Comparison of ENCODE assay signal across 19 mouse cellular contexts in genomic region chr5:122971438-122971837, GRCm38 (mm10). TPM values are rescaled to one million over a fixed set of nuclear protein-coding genes. Genes with fewer than 3 reads are reported as not detected.
DNase-seq lines count a peak whose midpoint lies in the region; ATAC-seq and TF ChIP-seq lines count a peak whose summit lies in the region.
"Had no signal": no experiment of that assay in that cellular context is flagged by ENCODE, and none has a peak within 500 bp of the region (broad histone marks: within the 10 kb centered on the region; RNA-seq: fewer than 3 reads in every experiment).

No protein-coding gene starts in this region.

- TF ChIP-seq CTCF in layer of hippocampus, adult 2 months (conservative IDR thresholded peaks at IDR 0.05), result no peak
- no peak for TF ChIP-seq CTCF in liver, postnatal 0 days (IDR thresholded peaks at IDR 0.05; ENCODE audit: low read depth)

- peak; percentile 31; the same call in 1 of the 2 replicates for TF ChIP-seq EP300 in liver, postnatal 0 days (IDR thresholded peaks at IDR 0.05; ENCODE audit: low read depth)

- H3K9me3 ChIP-seq in neural tube, embryonic 14.5 days (ENCODE audit: control insufficient read depth, low read length), result no peaks in the 10 kb centered on the region
- no peaks in the 10 kb centered on the region for H3K9me3 ChIP-seq in neural tube, embryonic 15.5 days (replicated peaks)
- no peaks in the 10 kb centered on the region for H3K9me3 ChIP-seq in liver, postnatal 0 days (ENCODE audit: low read length)
- H3K9me3 ChIP-seq: heart, embryonic 12.5 days; lung, embryonic 15.5 days had no signal

- H3K9ac ChIP-seq in neural tube, embryonic 14.5 days (replicated peaks; ENCODE audit: low read depth, low read length), result no peak overlapping the region
- no peak overlapping the region for H3K9ac ChIP-seq in neural tube, embryonic 15.5 days (replicated peaks)
- H3K9ac ChIP-seq in liver, postnatal 0 days (replicated peaks), result no peak overlapping the region
- H3K9ac ChIP-seq: heart, embryonic 12.5 days; lung, embryonic 15.5 days had no signal

- no peak overlapping the region for H3K4me3 ChIP-seq in layer of hippocampus, adult 2 months
- H3K4me3 ChIP-seq in neural tube, embryonic 14.5 days (ENCODE audit: low read depth, low read length), result no peak overlapping the region
- H3K4me3 ChIP-seq in neural tube, embryonic 15.5 days (replicated peaks), result no peak overlapping the region
- no peak overlapping the region for H3K4me3 ChIP-seq in liver, postnatal 0 days (ENCODE audit: low read depth, low read length)
- H3K4me3 ChIP-seq: heart, embryonic 12.5 days; lung, embryonic 15.5 days; myocyte had no signal

- H3K4me2 ChIP-seq in neural tube, embryonic 14.5 days (ENCODE audit: low read depth, low read length), result no peak overlapping the region
- no peak overlapping the region for H3K4me2 ChIP-seq in neural tube, embryonic 15.5 days
- H3K4me2 ChIP-seq in liver, postnatal 0 days (ENCODE audit: low read depth, low read length), result no peak overlapping the region
- H3K4me2 ChIP-seq: heart, embryonic 12.5 days; lung, embryonic 15.5 days had no signal

- intact Hi-C loops in heart, postnatal 14 days (cut with DNase I), result no loop called here

- no peaks in the 10 kb centered on the region for H3K27me3 ChIP-seq in neural tube, embryonic 14.5 days (ENCODE audit: control insufficient read depth, insufficient read depth, low read length)
- no peaks in the 10 kb centered on the region for H3K27me3 ChIP-seq in neural tube, embryonic 15.5 days (replicated peaks)
- H3K27me3 ChIP-seq in liver, postnatal 0 days (ENCODE audit: insufficient read depth, low read length), result no peaks in the 10 kb centered on the region
- H3K27me3 ChIP-seq: heart, embryonic 12.5 days; lung, embryonic 15.5 days; Patski had no signal

- no peaks in the 10 kb centered on the region for H3K36me3 ChIP-seq in neural tube, embryonic 14.5 days (ENCODE audit: control insufficient read depth, insufficient read depth, low read length)
- no peaks in the 10 kb centered on the region for H3K36me3 ChIP-seq in neural tube, embryonic 15.5 days
- H3K36me3 ChIP-seq in liver, postnatal 0 days (replicated peaks; ENCODE audit: insufficient read depth, low read length), result no peaks in the 10 kb centered on the region
- H3K36me3 ChIP-seq: lung, embryonic 15.5 days had no signal

- no peaks in the 10 kb centered on the region for H3K4me1 ChIP-seq in neural tube, embryonic 14.5 days (ENCODE audit: control insufficient read depth, insufficient read depth, low read length)
- 0 out of 2 replicates have a peak, but pooled peaks cover 8% of the 10 kb centered on the region for H3K4me1 ChIP-seq in neural tube, embryonic 15.5 days
- H3K4me1 ChIP-seq in liver, postnatal 0 days (ENCODE audit: insufficient read depth), result no peaks in the 10 kb centered on the region
- H3K4me1 ChIP-seq: heart, embryonic 12.5 days; lung, embryonic 15.5 days had no signal

- peak overlapping the region; percentile 86 for H3K27ac ChIP-seq in layer of hippocampus, adult 2 months
- H3K27ac ChIP-seq in neural tube, embryonic 14.5 days (ENCODE audit: low read depth, low read length), result peak overlapping the region; percentile 22; the same call in 1 of the 2 replicates
- no peak overlapping the region for H3K27ac ChIP-seq in neural tube, embryonic 15.5 days (replicated peaks)
- no peak overlapping the region for H3K27ac ChIP-seq in liver, postnatal 0 days (ENCODE audit: low read depth)
- H3K27ac ChIP-seq: lung, embryonic 15.5 days had no signal

- 89% methylated on average over 4 of the region's 4 CpGs for WGBS in neural tube, embryonic 14.5 days
- WGBS in neural tube, embryonic 15.5 days, result 84% methylated on average over 4 of the region's 4 CpGs
- 80% methylated on average over 4 of the region's 4 CpGs for WGBS in liver, postnatal 0 days (ENCODE audit: insufficient replicate concordance)

- peak in 1 of 2 experiments; percentile 53 for DNase-seq in layer of hippocampus, adult 2 months (ENCODE audit: low spot score in 2 of 2)
- DNase-seq in layer of hippocampus, postnatal 36 days, result no peak
- peak; percentile 47 for DNase-seq in c-Kit-positive CD71-positive TER-119-positive erythroid progenitor cells, embryonic 14.5 days (ENCODE audit: low spot score)
- DNase-seq in liver, postnatal 0 days, result no peak
- no peak for DNase-seq in heart, postnatal 14 days
- DNase-seq in T-cell, adult 2 months (ENCODE audit: low spot score), result no peak
- DNase-seq: adrenal gland, postnatal 10 days; embryo, embryonic 11 days; kidney, adult 11 months; lung, postnatal 4 days; thymus, adult 18-20 months; thymus, postnatal 4 days had no signal

- ATAC-seq in neural tube, embryonic 14.5 days (ENCODE audit: low read depth), result no peak
- no peak for ATAC-seq in neural tube, embryonic 15.5 days (ENCODE audit: low FRiP score)
- no peak for ATAC-seq in liver, postnatal 0 days
- ATAC-seq: activated CD4-positive, CD25-positive, alpha-beta regulatory T cell, adult 4 months; Patski had no signal

RNA-seq across cellular contexts. Expression of gene Kdm2b, which starts 18.2 kb away (rescaled TPM):
- total RNA-seq in layer of hippocampus, adult 2 months (2021), result 10 to 100 TPM; 35.0 to 36.7 TPM
- 10 to 100 TPM; 35.3 to 43.9 TPM for total RNA-seq in layer of hippocampus, postnatal 36 days (2021)
- 82.7 and 92.6 TPM in 2 replicates for polyA plus RNA-seq in neural tube, embryonic 14.5 days (2014; fragmentation: Nextera tagmentation; extraction: Ambion mirVana)
- 81.4 and 89.2 TPM in 2 replicates for polyA plus RNA-seq in neural tube, embryonic 15.5 days (2015; fragmentation: Nextera tagmentation; extraction: Ambion mirVana)
- 7.6 and 8.3 TPM in 2 replicates for polyA plus RNA-seq in liver, postnatal 0 days (2015; fragmentation: Nextera tagmentation; extraction: Ambion mirVana)
- total RNA-seq in heart, postnatal 14 days (2021), result 10 to 100 TPM; 16.9 to 17.3 TPM

RNA-seq across cellular contexts. Expression of gene Orai1, which starts 43.4 kb away (rescaled TPM):
- 10 to 100 TPM; 11.0 to 13.5 TPM for total RNA-seq in layer of hippocampus, adult 2 months (2021)
- total RNA-seq in layer of hippocampus, postnatal 36 days (2021), result 10 to 100 TPM; 11.7 TPM
- polyA plus RNA-seq in neural tube, embryonic 14.5 days (2014; fragmentation: Nextera tagmentation; extraction: Ambion mirVana), result 13.0 and 17.3 TPM in 2 replicates
- polyA plus RNA-seq in neural tube, embryonic 15.5 days (2015; fragmentation: Nextera tagmentation; extraction: Ambion mirVana), result 14.1 and 14.2 TPM in 2 replicates
- polyA plus RNA-seq in liver, postnatal 0 days (2015; fragmentation: Nextera tagmentation; extraction: Ambion mirVana), result 12.4 and 13.1 TPM in 2 replicates
- total RNA-seq in heart, postnatal 14 days (2021), result 10 to 100 TPM; 17.2 to 19.5 TPM

Comparison
In these comparisons a context has a peak if more than half of its experiments do, and no peak if none do; other contexts are left out.
1. H3K27ac ChIP-seq: peak in layer of hippocampus, adult 2 months (single experiment) and neural tube, embryonic 14.5 days (single experiment); none in neural tube, embryonic 15.5 days (single experiment) and liver, postnatal 0 days (single experiment).